Mouse (Mus musculus) ES-Bruce4 (cell line): ENCODE data around the gene Ankdd1b. TPM values are rescaled to one million over a fixed set of nuclear protein-coding genes. Genes with fewer than 3 reads are reported as not detected.

ENCODE experiments used
- H3K27ac ChIP-seq: 2 replicates; pipeline ENCODE4 v1.5.1; 2012; ENCODE audit warnings: low read length, inconsistent platforms; ENCODE audit not compliant: insufficient read depth
- H3K27me3 ChIP-seq: 2 replicates; pipeline ENCODE4 v1.6.1; 2012; ENCODE audit warnings: mild to moderate bottlenecking, low read length, inconsistent platforms; ENCODE audit not compliant: control insufficient read depth, poor library complexity, insufficient read depth, severe bottlenecking
- H3K36me3 ChIP-seq: 2 replicates; pipeline ENCODE4 v1.6.1; 2012; ENCODE audit warnings: inconsistent platforms, mild to moderate bottlenecking, low read length, moderate library complexity; ENCODE audit not compliant: control insufficient read depth, poor library complexity, insufficient read depth, severe bottlenecking
- H3K4me1 ChIP-seq: one replicate; pipeline ENCODE4 v1.8.1; 2011; ENCODE audit warnings: low read length; ENCODE audit not compliant: control insufficient read depth, insufficient read depth
- H3K4me3 ChIP-seq: 2 replicates; pipeline ENCODE4 v1.5.1; 2011; ENCODE audit warnings: low read depth, mild to moderate bottlenecking, low read length
- H3K9ac ChIP-seq: 2 replicates; pipeline ENCODE4 v1.6.1; 2012; ENCODE audit warnings: low read depth, mild to moderate bottlenecking, inconsistent platforms; ENCODE audit not compliant: poor library complexity, severe bottlenecking
- H3K9me3 ChIP-seq: replicated peaks from 2 replicates; pipeline ENCODE4 v1.6.1; 2012; ENCODE audit warnings: mild to moderate bottlenecking, low read length, inconsistent platforms; ENCODE audit not compliant: control insufficient read depth, poor library complexity, insufficient read depth, severe bottlenecking
- CTCF ChIP-seq: IDR thresholded peaks from one replicate; pipeline ENCODE4 v1.8.1; 2011; ENCODE audit warnings: low read depth, low read length
- EP300 ChIP-seq: IDR thresholded peaks from 2 replicates; pipeline ENCODE4 v1.6.1; 2011; ENCODE audit warnings: low read depth, low read length; ENCODE audit not compliant: insufficient read depth
- POLR2A ChIP-seq: IDR thresholded peaks from one replicate; pipeline ENCODE4 v1.8.1; 2011; ENCODE audit warnings: low read length; ENCODE audit not compliant: insufficient read depth
- polyA plus RNA-seq: library from polyadenylated mRNA; stranded (reverse); fragments of >200 nt; gene quantifications from 2 replicates; pipeline ENCODE4 v1.2.4, GENCODE M21; 2011; ENCODE audit warnings: low read depth; ENCODE audit not compliant: missing spikeins, insufficient read depth, insufficient read length

The Ankdd1b gene
- polyA plus RNA-seq, 1 experiment = not detected

- H3K4me1 ChIP-seq = no peaks in the 10 kb centered on the region
- peaks cover 15% of the 10 kb centered on the region for H3K36me3 ChIP-seq
- no peaks in the 10 kb centered on the region for H3K27me3 ChIP-seq
- H3K27ac ChIP-seq = no peak within 1 kb of the TSS
- H3K4me3 ChIP-seq = no peak within 1 kb of the TSS
- 0 out of 2 replicates have a peak, but pooled peaks cover 9% of the 10 kb centered on the region for H3K9me3 ChIP-seq
- H3K9ac ChIP-seq = no peak within 1 kb of the TSS
- no peak for TF ChIP-seq EP300
Measured at GRCm38 (mm10) chr13:96490433-96490832, 19.4 kb upstream of the Ankdd1b start, which contains the start of gene Gm17622. Gm17622 (plus strand) TSS chr13:96490733.

GRCm38 (mm10) chr13:96487968-96488367 is 17.0 kb upstream of the Ankdd1b start:
- TF ChIP-seq POLR2A (no peak), CTCF (no peak), EP300 (no peak)
- Histone ChIP-seq H3K36me3 (peaks cover 22% of the 10 kb centered on the region), H3K4me1 (no peaks in the 10 kb centered on the region), H3K27me3 (no peaks in the 10 kb centered on the region), H3K4me3 (no peak overlapping the region), H3K9me3 (0 out of 2 replicates have a peak, but pooled peaks cover 12% of the 10 kb centered on the region), H3K9ac (no peak overlapping the region), H3K27ac (no peak overlapping the region)

GRCm38 (mm10) chr13:96487230-96487629 is 16.2 kb upstream of the Ankdd1b start:
- no peaks in the 10 kb centered on the region for H3K27me3 ChIP-seq
- 0 out of 2 replicates have a peak, but pooled peaks cover 12% of the 10 kb centered on the region for H3K9me3 ChIP-seq
- no peak overlapping the region for H3K4me3 ChIP-seq
- no peak overlapping the region for H3K27ac ChIP-seq
- no peak overlapping the region for H3K9ac ChIP-seq
- peaks cover 22% of the 10 kb centered on the region for H3K36me3 ChIP-seq
- no peaks in the 10 kb centered on the region for H3K4me1 ChIP-seq
- no peak for TF ChIP-seq EP300
- TF ChIP-seq CTCF = no peak
- TF ChIP-seq POLR2A = no peak

GRCm38 (mm10) chr13:96478991-96479390 is 8.0 kb upstream of the Ankdd1b start:
- H3K36me3 ChIP-seq = peaks cover 4% of the 10 kb centered on the region
- H3K27ac ChIP-seq = no peak overlapping the region
- H3K9me3 ChIP-seq = no peaks in the 10 kb centered on the region
- no peaks in the 10 kb centered on the region for H3K4me1 ChIP-seq
- H3K4me3 ChIP-seq = no peak overlapping the region
- TF ChIP-seq CTCF (no peak), POLR2A (no peak), EP300 (no peak)
- H3K27me3 ChIP-seq = no peaks in the 10 kb centered on the region
- H3K9ac ChIP-seq = no peak overlapping the region

GRCm38 (mm10) chr13:96477226-96477625 is 6.2 kb upstream of the Ankdd1b start:
- H3K27me3 ChIP-seq = no peaks in the 10 kb centered on the region
- no peak overlapping the region for H3K9ac ChIP-seq
- TF ChIP-seq POLR2A (no peak), EP300 (no peak), CTCF (no peak)
- no peak overlapping the region for H3K27ac ChIP-seq
- no peaks in the 10 kb centered on the region for H3K9me3 ChIP-seq
- no peaks in the 10 kb centered on the region for H3K36me3 ChIP-seq
- H3K4me3 ChIP-seq = no peak overlapping the region
- H3K4me1 ChIP-seq = no peaks in the 10 kb centered on the region

- H3K27ac ChIP-seq = no peak overlapping the region
- no peak overlapping the region for H3K9ac ChIP-seq
- TF ChIP-seq POLR2A (no peak), EP300 (no peak), CTCF (no peak)
- H3K4me1 ChIP-seq = no peaks in the 10 kb centered on the region
- H3K9me3 ChIP-seq = no peaks in the 10 kb centered on the region
- H3K4me3 ChIP-seq = no peak overlapping the region
- no peaks in the 10 kb centered on the region for H3K36me3 ChIP-seq
- no peaks in the 10 kb centered on the region for H3K27me3 ChIP-seq
Measured at GRCm38 (mm10) chr13:96470556-96470955, 442 bp downstream of the Ankdd1b start.
